Mouse (Mus musculus): Measurements from ENCODE around the gene Loxl3.

Gene Loxl3

GRCm38 (mm10) chr6:83033249-83034185, at the start of gene Loxl3, which contains the start of gene Dok1:
Gene Loxl3 (plus strand): TSS chr6:83034173.
Gene Dok1 (minus strand): TSS chr6:83033471.
- DNase-seq: peak; percentile 71 to 79

- DNase-seq: no peak
Measured at GRCm38 (mm10) chr6:82987411-82987971, 46.5 kb upstream of the Loxl3 start.

- DNase-seq: no peak
Measured at GRCm38 (mm10) chr6:82993696-82994095, 40.3 kb upstream of the Loxl3 start.

GRCm38 (mm10) chr6:82994372-82994771, 39.6 kb upstream of the Loxl3 start:
- DNase-seq: no peak

GRCm38 (mm10) chr6:82996740-82997315, 37.1 kb upstream of the Loxl3 start:
- peak; percentile 93 to 95 for DNase-seq

- peak; percentile 69 to 71 for DNase-seq
Measured at GRCm38 (mm10) chr6:82997511-82998102, 36.4 kb upstream of the Loxl3 start.

- DNase-seq: no peak
Measured at GRCm38 (mm10) chr6:82998326-82998725, 35.6 kb upstream of the Loxl3 start.

- DNase-seq: no peak
Measured at GRCm38 (mm10) chr6:82999986-83000385, 34.0 kb upstream of the Loxl3 start.

GRCm38 (mm10) chr6:83003082-83003481, 30.9 kb upstream of the Loxl3 start:
- DNase-seq: no peak

- DNase-seq: no peak
Measured at GRCm38 (mm10) chr6:83003850-83004249, 30.1 kb upstream of the Loxl3 start.

- no peak for DNase-seq
Measured at GRCm38 (mm10) chr6:83004309-83004708, 29.7 kb upstream of the Loxl3 start.

GRCm38 (mm10) chr6:83004872-83005271, 29.1 kb upstream of the Loxl3 start:
- peak; percentile 28 to 29 for DNase-seq

- DNase-seq: no peak
Measured at GRCm38 (mm10) chr6:83005444-83006011, 28.4 kb upstream of the Loxl3 start.

GRCm38 (mm10) chr6:83006114-83006513, 27.9 kb upstream of the Loxl3 start:
- DNase-seq: no peak

- no peak for DNase-seq
Measured at GRCm38 (mm10) chr6:83008659-83009058, 25.3 kb upstream of the Loxl3 start.

- DNase-seq: no peak
Measured at GRCm38 (mm10) chr6:83010010-83010409, 24.0 kb upstream of the Loxl3 start.

- DNase-seq: no peak
Measured at GRCm38 (mm10) chr6:83011255-83011654, 22.7 kb upstream of the Loxl3 start.

- DNase-seq: no peak
Measured at GRCm38 (mm10) chr6:83011756-83012155, 22.2 kb upstream of the Loxl3 start.

GRCm38 (mm10) chr6:83013444-83013843, 20.5 kb upstream of the Loxl3 start:
- no peak for DNase-seq

- no peak for DNase-seq
Measured at GRCm38 (mm10) chr6:83014482-83015466, 19.2 kb upstream of the Loxl3 start.

- DNase-seq: no peak
Measured at GRCm38 (mm10) chr6:83015749-83016148, 18.2 kb upstream of the Loxl3 start.

- peak in 1 of 2 experiments; percentile 18 for DNase-seq
Measured at GRCm38 (mm10) chr6:83017190-83017589, 16.8 kb upstream of the Loxl3 start.
